Mouse (Mus musculus): ENCODE data around the gene Rasd2. TPM values are rescaled to one million over a fixed set of nuclear protein-coding genes. Genes with fewer than 3 reads are reported as not detected.

The Rasd2 gene
- 0.16 TPM for polyA plus RNA-seq (2014; fragmentation: Illumina TruSeq; extraction: RNeasy Lipid Tissue Mini Kit (QIAGEN cat#74804); ENCODE audit: low read depth, low replicate concordance)

DNA sequence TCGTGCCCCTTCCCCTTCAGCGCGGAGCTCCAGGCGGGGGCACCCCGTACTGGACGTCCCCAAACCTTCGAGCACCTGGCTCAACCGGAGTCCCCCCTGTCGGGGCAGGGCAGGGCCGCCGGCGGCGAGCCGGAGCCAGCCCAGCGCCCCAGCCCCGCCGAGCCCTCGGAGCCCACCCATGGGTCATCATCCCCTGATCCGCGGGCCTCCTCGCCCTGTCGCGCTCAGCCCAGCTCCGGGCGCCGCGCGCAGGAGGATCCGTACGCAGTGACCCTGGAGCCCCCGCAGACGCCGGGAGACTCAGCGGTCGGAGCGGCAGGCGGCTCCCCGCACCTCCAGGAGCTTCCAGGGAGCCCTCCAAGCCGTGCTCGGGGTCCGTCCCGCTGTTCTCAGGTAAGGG lies at the start of gene Rasd2:
Gene Rasd2 (plus strand): TSS at position 259 of the 400 bp plus-strand sequence.

Other genes with a start within 250 kb of the Rasd2 start
- 19.3 TPM for gene Hmgxb4, start 220.6 kb upstream of the Rasd2 start, polyA plus RNA-seq (2014; fragmentation: Illumina TruSeq; extraction: RNeasy Lipid Tissue Mini Kit (QIAGEN cat#74804); ENCODE audit: low read depth, low replicate concordance)
- gene Tom1, start 180.2 kb upstream of the Rasd2 start, polyA plus RNA-seq (2014; fragmentation: Illumina TruSeq; extraction: RNeasy Lipid Tissue Mini Kit (QIAGEN cat#74804); ENCODE audit: low read depth, low replicate concordance): 1.3 TPM
- 5.7 TPM for gene Hmox1, start 120.3 kb upstream of the Rasd2 start, polyA plus RNA-seq (2014; fragmentation: Illumina TruSeq; extraction: RNeasy Lipid Tissue Mini Kit (QIAGEN cat#74804); ENCODE audit: low read depth, low replicate concordance)
- gene Mcm5, start 104.4 kb upstream of the Rasd2 start, polyA plus RNA-seq (2014; fragmentation: Illumina TruSeq; extraction: RNeasy Lipid Tissue Mini Kit (QIAGEN cat#74804); ENCODE audit: low read depth, low replicate concordance): 0.28 TPM
- not detected for gene Gm10358, start 192.6 kb downstream of the Rasd2 start, polyA plus RNA-seq (2014; fragmentation: Illumina TruSeq; extraction: RNeasy Lipid Tissue Mini Kit (QIAGEN cat#74804); ENCODE audit: low read depth, low replicate concordance)
- not detected for gene Iqcm, start 234.8 kb downstream of the Rasd2 start, polyA plus RNA-seq (2014; fragmentation: Illumina TruSeq; extraction: RNeasy Lipid Tissue Mini Kit (QIAGEN cat#74804); ENCODE audit: low read depth, low replicate concordance)

Measured in kidney, adult 10 weeks (tissue).